Mouse (Mus musculus): ENCODE data around the gene Npffr2. TPM values are rescaled to one million over a fixed set of nuclear protein-coding genes. Genes with fewer than 3 reads are reported as not detected.
"Not testable (repeated sequence)": the region's sequence is repeated elsewhere in the genome, so short reads cannot be mapped to it uniquely, and the experiment has no call there.

Gene Npffr2
- 1.4 and 2.0 TPM in 2 replicates for polyA plus RNA-seq (2012; rRNA removed)

DNA sequence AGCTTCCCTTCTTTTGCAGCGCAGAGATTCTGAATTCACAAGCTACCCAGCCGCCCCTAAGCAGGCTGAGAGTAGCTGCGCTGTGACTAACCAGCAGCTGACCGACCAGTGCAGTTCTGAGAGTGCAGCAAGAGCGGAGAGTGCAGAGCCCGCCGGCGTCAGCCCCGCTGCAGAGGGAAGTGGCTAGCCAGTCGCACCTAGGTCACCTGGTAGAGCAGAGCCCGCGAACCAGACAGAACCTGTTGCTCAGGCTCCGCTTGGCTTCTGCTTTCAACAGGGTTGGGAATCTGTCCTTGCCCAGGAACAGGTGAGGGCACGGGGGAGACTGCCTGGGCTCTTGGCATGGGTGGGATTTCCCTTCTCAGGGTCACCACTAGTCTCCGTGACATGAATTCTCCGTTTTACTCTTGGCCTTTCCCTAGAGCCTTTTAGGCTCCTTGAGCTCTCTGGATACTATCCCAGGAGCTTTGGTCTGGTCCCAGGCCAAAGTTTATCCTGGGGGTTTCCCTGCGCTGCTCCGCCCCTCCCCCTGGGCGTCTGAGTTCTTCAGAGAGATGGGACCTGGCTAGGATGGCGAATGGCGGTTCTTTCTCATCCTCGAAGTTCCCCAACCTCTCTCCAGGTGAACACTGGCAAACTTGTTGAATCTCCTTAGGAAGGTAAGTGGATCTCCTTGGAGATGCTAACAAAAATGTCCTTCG is at the start of gene Npffr2:
Npffr2 (plus strand) TSS at position 552 of the 701 bp plus-strand sequence.
- DNase-seq (ENCODE audit: extremely low spot score in 1 of 2, low spot score in 1 of 2), result peak in 1 of 2 experiments; percentile 22

DNA sequence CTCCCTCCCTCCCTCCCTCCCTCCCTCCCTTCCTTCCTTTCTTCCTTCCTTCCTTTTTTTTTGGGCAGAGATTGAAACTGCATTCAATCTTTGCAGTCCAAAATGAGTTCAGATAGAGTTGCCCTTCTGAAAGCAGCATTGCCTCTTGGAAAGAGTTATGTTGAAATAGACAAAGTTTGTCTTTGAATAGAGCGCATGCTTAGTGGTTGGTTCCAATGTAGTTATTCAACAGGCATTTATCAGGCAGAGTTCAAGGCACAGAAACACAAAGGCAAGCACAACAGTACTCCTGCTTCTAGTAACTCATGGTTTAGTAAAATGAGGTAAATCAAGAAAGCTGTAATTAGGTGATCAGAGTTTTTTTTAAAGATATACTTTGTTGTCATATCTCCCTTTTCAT is 34.7 kb upstream of the Npffr2 start:
- no peak for DNase-seq (ENCODE audit: extremely low spot score in 1 of 2, low spot score in 1 of 2)

DNA sequence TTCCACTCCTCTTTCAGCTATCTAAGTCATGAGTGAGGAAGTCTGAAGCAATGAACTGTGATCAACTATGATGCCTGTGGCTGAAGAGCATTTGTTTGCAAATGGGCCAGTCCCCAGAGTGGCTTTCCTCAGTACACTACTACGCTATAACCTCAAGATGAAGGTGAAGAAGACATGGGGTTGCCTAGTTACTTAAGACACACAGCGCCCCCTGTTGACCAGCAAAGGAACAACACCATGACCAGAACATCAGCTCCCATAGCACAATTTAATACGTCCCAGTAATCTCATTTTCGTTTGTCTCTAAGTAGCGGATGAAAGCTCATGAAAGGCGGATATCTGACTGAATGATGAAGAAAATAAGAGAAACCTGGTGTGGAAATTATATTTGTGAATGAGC is 27.0 kb upstream of the Npffr2 start:
- DNase-seq (ENCODE audit: extremely low spot score in 1 of 2, low spot score in 1 of 2), result no peak

DNA sequence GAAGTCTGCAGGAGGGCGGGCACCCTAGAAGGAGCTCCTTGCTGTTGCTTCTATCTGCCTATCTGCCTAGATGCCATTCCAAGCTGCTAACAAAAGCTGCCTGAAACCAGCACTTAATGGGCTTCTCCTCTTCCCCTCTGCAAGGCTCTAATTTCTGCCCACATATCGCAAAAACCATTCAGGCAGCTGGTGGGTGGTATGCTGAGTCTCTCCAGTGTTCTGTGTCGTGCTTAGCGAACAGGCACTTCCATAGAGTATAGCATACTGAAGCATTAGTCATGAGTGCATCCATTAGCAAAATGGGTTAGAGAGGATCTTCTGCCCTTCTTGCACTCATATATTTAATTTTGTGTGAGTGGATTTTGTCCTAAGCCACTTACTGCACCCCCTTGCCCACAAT is 8.6 kb upstream of the Npffr2 start:
- DNase-seq (ENCODE audit: extremely low spot score in 1 of 2, low spot score in 1 of 2), result peak; percentile 28 to 56

DNA sequence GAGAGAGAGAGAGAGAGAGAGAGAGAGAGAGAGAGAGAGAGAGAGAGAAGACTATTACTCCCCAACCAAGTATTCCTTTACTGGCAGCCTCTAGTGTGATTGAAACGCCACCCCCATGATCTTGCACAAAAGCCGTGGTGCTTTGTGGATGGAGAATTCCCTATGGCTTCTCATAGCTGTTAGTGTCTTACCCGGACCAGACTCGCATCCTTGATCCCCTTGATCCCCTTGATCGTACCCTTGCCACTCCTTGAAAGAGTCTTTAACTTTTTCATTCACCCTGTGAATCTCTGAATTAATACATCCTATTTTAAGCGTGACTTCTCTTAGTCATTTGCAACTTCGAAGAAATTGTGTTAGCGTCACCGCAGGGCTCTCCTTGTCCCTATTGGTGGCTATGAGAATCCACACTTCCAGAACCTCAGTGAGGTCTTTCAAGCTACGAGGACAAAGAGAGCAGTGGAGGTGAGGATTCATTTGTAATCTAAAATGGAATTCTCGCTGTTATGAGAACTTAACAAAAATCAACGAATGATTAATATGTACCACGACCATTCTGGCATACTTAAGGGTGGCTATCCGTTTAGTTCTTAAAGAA is 949 bp upstream of the Npffr2 start:
- peak in 1 of 2 experiments; percentile 5 for DNase-seq (ENCODE audit: extremely low spot score in 1 of 2, low spot score in 1 of 2)

DNA sequence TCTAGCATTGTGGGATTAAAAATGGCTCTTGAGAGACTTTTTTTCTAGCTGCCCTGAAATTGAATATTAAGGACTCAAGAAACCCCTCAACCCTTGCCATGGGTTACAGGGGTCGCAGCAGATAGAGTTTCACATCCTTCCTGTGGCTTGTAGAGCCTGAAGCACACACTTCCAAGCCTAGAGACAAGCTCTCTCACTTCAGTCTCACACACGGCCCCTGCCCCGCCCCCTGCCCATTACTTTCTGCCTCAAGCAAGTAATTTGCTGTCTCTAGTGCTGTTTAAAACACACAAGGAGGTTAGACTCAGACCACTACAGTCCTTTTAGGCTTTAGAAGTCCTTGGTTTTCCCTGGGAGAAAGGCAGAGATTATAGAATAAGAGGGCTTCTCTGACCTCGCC is 1.7 kb downstream of the Npffr2 start:
- DNase-seq (ENCODE audit: extremely low spot score in 1 of 2, low spot score in 1 of 2), result no peak

DNA sequence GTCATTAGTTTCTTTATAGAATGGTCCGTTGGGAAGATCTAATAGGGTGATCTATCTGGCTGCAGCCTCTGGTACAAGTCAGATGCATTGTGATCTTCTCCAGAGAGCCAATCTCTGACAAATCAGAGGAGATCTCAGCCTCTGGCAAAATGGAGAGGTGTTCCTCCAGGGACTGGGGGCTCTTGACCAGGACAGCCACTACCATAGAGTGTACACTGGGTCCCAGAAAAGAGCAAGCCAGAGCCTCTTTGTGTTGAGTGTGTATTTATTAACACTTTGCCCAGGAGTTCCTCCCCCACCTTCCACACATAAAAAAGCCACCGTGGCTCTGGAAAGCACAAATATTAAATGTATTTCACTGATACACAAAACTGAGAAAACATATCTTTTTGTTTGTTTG is 2.2 kb downstream of the Npffr2 start:
- no peak for DNase-seq (ENCODE audit: extremely low spot score in 1 of 2, low spot score in 1 of 2)

DNA sequence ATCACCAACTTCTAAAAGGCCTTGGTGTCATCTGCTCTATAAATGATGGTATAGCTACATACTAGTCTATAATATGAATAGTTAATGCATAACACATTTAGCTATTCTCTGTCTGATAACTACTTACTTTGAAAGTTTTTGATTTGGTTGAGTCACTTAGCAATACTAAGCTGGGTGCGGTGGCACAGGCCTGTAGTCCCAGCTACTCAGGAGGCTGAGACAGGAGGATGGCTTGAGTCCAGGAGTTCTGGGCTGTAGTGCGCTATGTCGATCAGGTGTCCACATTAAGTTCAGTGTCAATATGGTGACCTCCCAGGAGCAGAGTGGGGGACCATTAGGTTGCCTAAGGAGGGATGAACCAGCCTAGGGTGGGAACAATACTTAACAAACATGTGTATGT is 8.8 kb downstream of the Npffr2 start:
- no peak for DNase-seq (ENCODE audit: extremely low spot score in 1 of 2, low spot score in 1 of 2)

DNA sequence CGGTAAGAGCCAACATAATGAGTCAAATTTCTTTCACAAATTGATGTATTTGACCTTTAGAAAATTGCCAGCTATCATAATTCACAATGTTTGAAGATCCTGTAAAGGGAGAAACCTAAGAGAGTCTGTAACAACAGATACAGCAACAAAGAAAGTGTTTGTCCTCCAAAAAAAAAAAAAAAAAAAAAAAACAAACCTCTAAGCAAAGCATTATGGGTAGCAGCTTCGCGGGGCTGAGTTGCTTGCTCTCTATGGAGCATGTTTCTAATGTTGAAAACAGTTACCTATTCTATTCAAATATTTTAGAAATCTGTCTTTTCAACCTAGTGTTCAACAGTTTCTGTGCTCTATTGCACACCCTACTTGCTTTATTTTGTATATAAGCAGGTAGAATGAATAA is 15.2 kb downstream of the Npffr2 start:
- no peak for DNase-seq (ENCODE audit: extremely low spot score in 1 of 2, low spot score in 1 of 2)

DNA sequence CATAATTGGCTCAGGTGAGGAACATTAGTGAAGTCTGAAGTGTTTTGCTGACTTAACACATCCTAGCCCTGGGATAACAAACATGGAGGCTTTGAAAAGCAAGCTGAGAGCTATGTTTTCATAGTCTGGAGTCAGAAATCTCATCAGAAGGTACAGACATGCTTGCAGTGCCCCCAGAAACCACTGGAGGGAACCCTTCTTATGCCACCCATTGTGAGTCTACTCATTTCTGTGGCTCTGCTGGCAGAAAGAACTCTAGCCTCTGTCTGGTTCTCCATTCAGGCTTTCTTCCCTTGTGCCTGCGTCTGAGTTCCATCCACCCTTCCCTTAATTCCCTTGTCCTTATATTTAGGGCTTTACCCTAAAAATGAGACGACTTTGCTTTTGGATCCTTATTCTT is 16.2 kb downstream of the Npffr2 start:
- peak; percentile 75 to 92 for DNase-seq (ENCODE audit: extremely low spot score in 1 of 2, low spot score in 1 of 2)

DNA sequence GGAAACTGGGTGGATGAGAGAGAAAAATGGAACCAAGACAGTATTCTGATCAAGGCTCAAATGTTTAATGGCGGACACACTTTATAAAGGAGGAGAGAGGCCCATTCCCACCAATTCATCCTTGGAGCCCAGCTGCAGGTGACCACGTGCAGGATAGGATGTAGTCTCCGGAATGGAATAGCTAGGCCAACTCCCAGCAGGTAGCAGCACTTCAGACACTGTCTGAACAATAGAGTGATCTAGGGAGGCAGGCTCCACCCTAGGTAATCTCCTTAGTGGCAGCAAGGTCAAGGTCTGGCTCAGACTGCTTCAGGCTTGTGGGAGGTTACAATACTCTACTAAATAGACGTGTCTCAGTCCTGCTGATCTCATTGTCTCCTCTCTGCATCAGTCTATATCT is 31.9 kb downstream of the Npffr2 start:
- not testable (repeated sequence) for DNase-seq (ENCODE audit: extremely low spot score in 1 of 2, low spot score in 1 of 2)

DNA sequence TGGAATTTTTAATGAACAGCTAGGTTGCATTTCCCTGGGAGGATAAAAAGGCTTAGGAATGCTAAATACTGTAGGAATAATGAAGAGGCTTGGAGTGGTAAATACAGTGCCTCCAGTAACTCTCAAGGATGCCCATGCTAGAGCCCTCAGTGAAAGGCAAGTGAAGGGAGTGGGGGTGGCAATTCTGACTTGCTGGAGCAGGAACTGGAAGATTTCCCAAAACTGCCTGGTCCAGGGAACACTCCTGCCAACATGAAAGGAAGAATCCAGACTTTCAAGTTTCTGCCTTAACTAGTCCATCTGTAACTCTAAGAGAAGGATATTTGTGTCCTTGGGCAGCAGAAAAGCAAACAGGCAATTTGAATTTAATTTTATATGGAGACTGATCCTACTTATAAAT is 34.2 kb downstream of the Npffr2 start:
- DNase-seq (ENCODE audit: extremely low spot score in 1 of 2, low spot score in 1 of 2), result peak; percentile 17 to 65

DNA sequence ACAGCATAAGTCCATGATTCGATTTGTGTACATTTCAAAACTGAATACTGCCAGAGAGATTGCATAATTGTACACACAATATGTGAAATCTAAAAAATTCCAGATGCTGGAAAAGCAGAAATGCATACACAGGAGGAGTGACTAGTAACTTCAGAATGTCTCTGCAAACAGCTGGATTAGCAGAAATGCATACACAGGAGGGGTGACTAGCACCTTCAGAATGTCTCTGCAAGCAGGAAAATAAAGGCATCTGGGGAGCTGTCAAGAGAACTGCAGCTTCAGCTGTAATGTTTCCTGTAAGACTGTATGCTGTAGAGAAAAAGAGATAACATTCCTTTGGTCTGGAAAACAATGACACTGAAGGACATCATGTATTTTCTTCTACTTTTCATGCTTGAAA is 51.4 kb downstream of the Npffr2 start:
- DNase-seq (ENCODE audit: extremely low spot score in 1 of 2, low spot score in 1 of 2), result no peak

DNA sequence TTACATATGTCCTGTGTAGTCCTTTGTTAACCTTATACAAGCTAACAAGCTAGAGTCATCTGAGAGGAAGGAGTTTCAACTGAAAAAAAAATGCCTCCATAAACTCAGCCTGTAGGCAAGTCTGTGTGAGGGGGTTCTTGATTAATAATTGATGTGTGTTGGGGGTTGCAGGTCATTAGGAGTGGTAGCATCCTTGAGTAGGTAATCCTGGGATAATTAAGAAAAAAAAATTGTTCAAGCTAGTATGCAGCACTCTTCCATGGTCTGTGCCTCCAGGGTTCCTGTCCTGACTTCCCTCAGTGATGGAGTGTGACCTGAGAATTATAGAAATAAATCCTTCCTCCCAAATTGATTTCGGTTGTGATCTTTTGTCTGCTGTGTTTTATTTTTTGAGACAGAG is 52.0 kb downstream of the Npffr2 start:
- no peak for DNase-seq (ENCODE audit: extremely low spot score in 1 of 2, low spot score in 1 of 2)

DNA sequence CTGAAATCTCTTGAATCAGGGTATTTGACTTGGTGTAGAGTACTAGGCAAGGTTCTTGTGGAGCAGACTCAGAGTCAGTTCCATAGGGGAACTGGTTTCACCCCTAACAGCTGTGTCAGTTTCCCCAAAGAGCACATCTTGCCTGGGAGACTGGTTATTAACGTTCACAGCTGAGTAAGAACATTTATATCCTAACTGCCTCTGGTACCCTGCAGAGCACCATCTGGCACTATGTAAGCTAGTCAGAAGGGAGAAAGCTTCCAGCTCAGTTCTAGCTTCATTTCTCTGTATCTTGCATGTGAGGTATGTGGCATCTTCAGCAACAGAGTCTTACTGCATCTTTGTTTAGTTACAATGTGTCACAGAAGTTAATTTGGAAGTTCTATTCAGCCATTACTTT is 53.9 kb downstream of the Npffr2 start:
- peak in 1 of 2 experiments; percentile 25 for DNase-seq (ENCODE audit: extremely low spot score in 1 of 2, low spot score in 1 of 2)

DNA sequence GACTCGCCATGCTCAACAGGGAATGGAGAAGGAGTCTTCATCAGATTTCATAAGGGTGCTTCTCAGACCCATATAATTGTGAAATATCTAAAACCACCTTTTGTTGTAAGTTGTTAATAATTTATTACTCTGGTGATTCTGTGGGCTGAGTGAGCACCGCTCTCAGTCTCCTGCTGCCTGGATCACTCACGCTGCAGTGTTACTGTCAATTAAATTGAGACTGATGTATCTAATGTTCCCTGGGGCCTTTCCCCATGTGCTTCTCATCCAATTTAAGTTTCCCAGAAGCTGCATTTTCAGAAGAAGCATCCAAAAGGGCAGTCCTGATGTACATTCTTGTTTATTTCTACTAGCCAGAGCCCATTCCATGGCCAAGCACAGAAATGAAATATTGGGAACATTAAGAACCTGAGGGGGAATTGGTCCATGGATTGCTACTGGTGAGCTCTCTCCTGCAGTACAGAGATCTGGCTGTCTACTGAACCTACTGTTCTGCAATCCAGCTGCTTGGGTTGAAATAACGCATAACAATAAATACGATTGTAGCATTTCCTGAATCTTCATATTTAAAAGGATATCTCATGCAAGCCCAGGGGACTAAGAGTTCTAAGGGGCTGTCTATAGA is 54.6 kb downstream of the Npffr2 start:
- DNase-seq (ENCODE audit: extremely low spot score in 1 of 2, low spot score in 1 of 2), result no peak

DNA sequence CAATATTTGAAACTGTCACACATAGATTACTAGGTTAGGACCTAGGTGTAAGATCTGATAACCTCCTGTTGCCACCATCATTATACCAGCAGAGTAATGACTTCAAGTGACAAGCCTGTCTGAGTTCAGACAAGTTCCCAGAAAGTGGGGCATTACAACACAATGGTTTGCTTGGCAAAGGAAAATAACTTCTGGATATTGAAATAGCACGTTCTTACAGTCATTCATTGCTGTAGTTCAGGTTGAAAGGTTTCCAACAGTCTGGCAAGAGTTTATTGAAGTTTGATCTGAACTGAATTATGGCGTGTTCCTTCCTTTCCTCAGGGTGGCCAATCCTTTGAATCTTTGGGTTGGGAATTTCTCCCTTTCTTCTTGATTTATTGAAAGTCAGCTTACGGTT is 57.8 kb downstream of the Npffr2 start:
- no peak for DNase-seq (ENCODE audit: extremely low spot score in 1 of 2, low spot score in 1 of 2)

DNA sequence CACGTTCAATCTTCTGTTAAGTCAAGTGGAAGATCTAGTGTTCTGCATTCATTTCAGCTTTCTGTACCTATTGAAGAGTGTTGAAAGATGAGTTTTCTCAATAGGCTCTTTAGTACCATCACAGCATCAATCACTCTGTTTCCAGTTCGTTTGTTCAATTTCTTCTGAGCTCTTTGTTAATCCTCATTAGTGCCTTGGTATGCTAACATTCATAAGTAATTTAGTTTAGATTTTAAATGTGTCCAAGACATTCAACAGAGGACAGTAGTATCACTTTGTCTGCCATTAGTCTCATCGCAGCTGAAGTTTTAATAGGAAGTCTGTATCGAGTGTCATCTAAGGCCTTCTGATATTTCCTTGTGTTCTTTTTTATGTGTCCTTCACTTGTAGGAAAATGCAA is 65.1 kb downstream of the Npffr2 start:
- DNase-seq (ENCODE audit: extremely low spot score in 1 of 2, low spot score in 1 of 2), result no peak

DNA sequence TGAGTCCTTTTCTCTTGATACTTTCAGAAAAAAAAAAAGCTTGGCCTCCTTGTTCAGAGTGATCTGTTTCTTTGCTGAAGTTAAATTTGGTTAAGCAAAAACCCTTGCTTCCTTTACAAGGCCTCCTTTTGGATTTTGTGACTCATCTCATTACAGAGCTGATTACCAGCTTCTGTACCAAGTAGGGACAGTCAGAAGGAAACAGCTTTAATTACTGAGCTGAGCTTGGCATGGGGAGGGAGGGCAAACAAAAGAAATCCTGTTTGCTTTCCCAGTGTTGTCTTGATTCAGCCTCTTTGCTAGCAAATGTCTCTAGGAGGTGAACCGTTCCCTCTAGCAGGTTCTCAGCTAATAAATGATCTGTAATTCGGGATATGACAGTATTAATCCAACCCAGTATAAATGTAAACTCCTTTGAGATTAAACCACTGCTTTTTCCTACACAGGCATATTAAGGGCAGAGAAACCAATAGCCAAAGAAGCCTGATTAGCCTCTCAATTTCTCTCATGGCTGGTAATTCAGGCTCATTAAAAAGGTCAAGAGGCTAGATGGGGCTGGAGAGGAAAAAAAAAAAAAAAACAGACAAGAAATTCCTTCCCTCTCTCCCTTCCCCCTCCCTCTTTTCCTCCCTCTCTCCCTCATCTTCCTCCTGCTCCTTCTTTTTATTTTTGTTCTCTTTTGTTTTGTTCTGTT is 84.2 kb downstream of the Npffr2 start:
- DNase-seq (ENCODE audit: extremely low spot score in 1 of 2, low spot score in 1 of 2), result peak in 1 of 2 experiments; percentile 12

DNA sequence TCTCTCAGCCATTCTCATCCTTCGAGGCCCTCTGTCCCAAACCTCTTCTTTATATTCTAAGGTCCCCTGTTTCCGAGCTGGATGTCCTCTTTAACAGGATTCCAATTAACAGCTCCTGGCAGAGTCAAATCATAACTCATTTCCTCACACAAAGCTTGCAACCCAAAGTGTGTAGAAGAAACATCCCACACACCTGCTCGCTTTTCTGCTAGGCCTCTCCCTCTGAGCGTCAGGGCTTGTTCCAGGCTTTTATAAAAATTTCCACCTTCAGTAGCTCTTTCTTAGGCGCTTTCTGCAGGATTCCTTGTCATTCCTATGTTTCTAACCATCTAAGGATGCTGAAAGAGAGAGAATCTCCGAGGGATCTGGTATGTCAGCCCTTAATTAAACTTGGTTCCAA is 85.0 kb downstream of the Npffr2 start:
- no peak for DNase-seq (ENCODE audit: extremely low spot score in 1 of 2, low spot score in 1 of 2)

DNA sequence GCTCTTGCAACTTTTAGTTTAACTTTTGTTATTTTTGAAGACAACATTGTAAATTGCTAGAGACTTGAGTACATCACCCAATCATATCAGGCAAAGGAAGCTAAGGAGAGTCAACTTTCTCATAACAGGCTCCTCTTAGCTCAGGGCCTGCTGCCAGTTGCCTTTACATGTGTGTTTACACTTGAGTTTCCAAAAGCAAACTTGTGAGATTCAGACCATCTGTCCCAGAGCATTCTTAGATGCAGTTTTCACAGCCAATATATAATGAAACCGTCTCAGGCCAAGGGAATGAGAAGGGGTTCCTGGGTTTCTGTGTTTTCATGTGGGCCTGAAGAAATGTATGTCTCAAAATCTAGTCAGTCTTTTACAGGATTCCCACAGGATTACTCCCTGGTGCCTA is 104.4 kb downstream of the Npffr2 start:
- DNase-seq (ENCODE audit: extremely low spot score in 1 of 2, low spot score in 1 of 2), result peak; percentile 38 to 66

All from frontal cortex, adult 2 months (tissue).